Mouse (Mus musculus) T-helper 17 cell (primary cell): ENCODE results near the gene 3425401B19Rik.

Source experiments
- in situ Hi-C, 2 experiments: fragments of 300-600 bp; cut with MboI, MseI; formaldehyde crosslinking; loops; 1 replicate in 1 of 2; 2 replicates in 1 of 2; pipeline ENCODE4 v1.15.1; 2025; ENCODE audit warnings: high pct_unique_total_duplicates in 2 of 2

Gene 3425401B19Rik

GRCm38 (mm10) chr14:32663099-32663498, 22.0 kb downstream of the 3425401B19Rik start:
- in situ Hi-C loops = no loop called here

- in situ Hi-C loops = no loop called here
These were observed 25.3 kb downstream of the 3425401B19Rik start for GRCm38 (mm10) chr14:32659781-32660180.

GRCm38 (mm10) chr14:32638485-32638884, 46.6 kb downstream of the 3425401B19Rik start:
- in situ Hi-C loops = no loop called here

- in situ Hi-C loops = no loop called here
These were observed 50.9 kb downstream of the 3425401B19Rik start for GRCm38 (mm10) chr14:32634015-32634682.

GRCm38 (mm10) chr14:32632908-32633600, 52.0 kb downstream of the 3425401B19Rik start:
- in situ Hi-C loops = no loop called here

- in situ Hi-C loops = no loop called here
These were observed 56.5 kb downstream of the 3425401B19Rik start for GRCm38 (mm10) chr14:32628584-32628983.

- in situ Hi-C loops = no loop called here
These were observed 57.8 kb downstream of the 3425401B19Rik start for GRCm38 (mm10) chr14:32627271-32627670.

GRCm38 (mm10) chr14:32624811-32625210, 60.3 kb downstream of the 3425401B19Rik start:
- in situ Hi-C loops = no loop called here

GRCm38 (mm10) chr14:32624245-32624644, 60.8 kb downstream of the 3425401B19Rik start:
- in situ Hi-C loops = no loop called here

- in situ Hi-C loops = no loop called here
These were observed 67.8 kb downstream of the 3425401B19Rik start for GRCm38 (mm10) chr14:32617253-32617652.

- in situ Hi-C loops = loop anchor here in 1 of 2 experiments (10.0 kb wide), 1 partner anchor 355 kb away; no protein-coding TSS in a partner anchor
These were observed 75.7 kb downstream of the 3425401B19Rik start for GRCm38 (mm10) chr14:32609392-32609791.
